29 mouse cellular contexts compared by ENCODE assay signal in genomic region chr11:107043361-107043760, GRCm38 (mm10). TPM values are rescaled to one million over a fixed set of nuclear protein-coding genes. Genes with fewer than 3 reads are reported as not detected.
A peak's percentile ranks its signal among the peaks of the same experiment; 100 is the strongest.
DNase-seq lines count a peak whose midpoint lies in the region; ATAC-seq lines count a peak whose summit lies in the region.
"Had no signal": no experiment of that assay in that cellular context is flagged by ENCODE, and none has a peak within 500 bp of the region (broad histone marks: within the 10 kb centered on the region; RNA-seq: fewer than 3 reads in every experiment).

No protein-coding gene starts in this region.

- no peak overlapping the region for H3K4me2 ChIP-seq in kidney, embryonic 14.5 days (replicated peaks; ENCODE audit: low read depth, low read length)
- H3K4me2 ChIP-seq in liver, embryonic 16.5 days (ENCODE audit: low read depth, low read length) = no peak overlapping the region
- H3K4me2 ChIP-seq: forebrain, embryonic 15.5 days; heart, embryonic 13.5 days; hindbrain, embryonic 12.5 days; limb, embryonic 12.5 days; lung, embryonic 14.5 days; stomach, embryonic 15.5 days had no signal

- peaks cover 90% of the 10 kb centered on the region for H3K36me3 ChIP-seq in kidney, embryonic 14.5 days (ENCODE audit: control insufficient read depth, insufficient read depth, low read length)
- H3K36me3 ChIP-seq in liver, embryonic 16.5 days (ENCODE audit: control insufficient read depth, insufficient read depth) = peaks cover 17% of the 10 kb centered on the region

- no peaks in the 10 kb centered on the region for H3K4me1 ChIP-seq in kidney, embryonic 14.5 days (ENCODE audit: control insufficient read depth, insufficient read depth, low read length)
- H3K4me1 ChIP-seq in liver, embryonic 16.5 days (ENCODE audit: control insufficient read depth, low read depth, low read length) = peaks cover 6% of the 10 kb centered on the region
- H3K4me1 ChIP-seq: forebrain, embryonic 15.5 days; hindbrain, embryonic 12.5 days; limb, embryonic 12.5 days; stomach, embryonic 15.5 days had no signal

- peak; percentile 47 for DNase-seq in kidney, adult 11 months
- DNase-seq in kidney, postnatal 10 days = peak; percentile 39
- peak; percentile 43 to 76 for DNase-seq in kidney, postnatal 36 days
- DNase-seq in ovary, postnatal 14 days (ENCODE audit: low spot score) = no peak
- no peak for DNase-seq in adrenal gland, postnatal 10 days
- DNase-seq: adrenal gland, adult 2 months; B cell, adult 2 months; cerebellum, adult 2 months; gastrocnemius, postnatal 10 days; heart, adult 18-20 months; layer of hippocampus, postnatal 36 days; lung, embryonic 14.5 days; lung, postnatal 36 days; midbrain, embryonic 14.5 days; retina, postnatal 1 day; thymus, adult 18-20 months; thymus, postnatal 4 days had no signal

- H3K9me3 ChIP-seq in kidney, embryonic 14.5 days (ENCODE audit: control insufficient read depth, low read length) = no peaks in the 10 kb centered on the region
- H3K9me3 ChIP-seq in liver, embryonic 16.5 days (replicated peaks; ENCODE audit: control insufficient read depth, low read length) = no peaks in the 10 kb centered on the region
- H3K9me3 ChIP-seq: forebrain, embryonic 15.5 days; G1E; heart, embryonic 13.5 days; hindbrain, embryonic 12.5 days; limb, embryonic 12.5 days; megakaryocyte, embryonic 14.5 days; stomach, embryonic 15.5 days had no signal

- no peak overlapping the region for H3K9ac ChIP-seq in kidney, embryonic 14.5 days (ENCODE audit: low read depth, low read length)
- no peak overlapping the region for H3K9ac ChIP-seq in liver, embryonic 16.5 days (ENCODE audit: low read depth, low read length)
- H3K9ac ChIP-seq: forebrain, embryonic 15.5 days; heart, embryonic 13.5 days; hindbrain, embryonic 12.5 days; limb, embryonic 12.5 days; lung, embryonic 14.5 days; stomach, embryonic 15.5 days had no signal

- H3K27me3 ChIP-seq in kidney, embryonic 14.5 days (ENCODE audit: control insufficient read depth, insufficient read depth, low read length) = no peaks in the 10 kb centered on the region
- no peaks in the 10 kb centered on the region for H3K27me3 ChIP-seq in liver, embryonic 16.5 days (ENCODE audit: control insufficient read depth, insufficient read depth, low read depth, low read length)
- H3K27me3 ChIP-seq: CH12.LX; forebrain, embryonic 15.5 days; heart, embryonic 13.5 days; hindbrain, embryonic 12.5 days; limb, embryonic 12.5 days; megakaryocyte, embryonic 14.5 days; Patski; stomach, embryonic 15.5 days had no signal

- no peak overlapping the region for H3K27ac ChIP-seq in kidney, embryonic 14.5 days (ENCODE audit: low read depth, low read length)
- H3K27ac ChIP-seq in liver, embryonic 16.5 days (ENCODE audit: low read length) = no peak overlapping the region
- H3K27ac ChIP-seq: forebrain, embryonic 15.5 days; heart, embryonic 13.5 days; hindbrain, embryonic 12.5 days; layer of hippocampus, adult 2 months; limb, embryonic 12.5 days; stomach, embryonic 15.5 days had no signal

- 92% methylated on average over 11 of the region's 11 CpGs for WGBS in kidney, embryonic 14.5 days
- WGBS in liver, embryonic 16.5 days (ENCODE audit: insufficient replicate concordance) = 77% methylated on average over 11 of the region's 11 CpGs

- no peak for ATAC-seq in kidney, embryonic 14.5 days (ENCODE audit: low FRiP score, low TSS enrichment)
- peak; percentile 44; the same call in 1 of the 2 replicates for ATAC-seq in liver, embryonic 16.5 days (ENCODE audit: low read depth)
- ATAC-seq: forebrain, embryonic 15.5 days; Patski had no signal

- H3K4me3 ChIP-seq in kidney, embryonic 14.5 days (ENCODE audit: low read length) = no peak overlapping the region
- H3K4me3 ChIP-seq in liver, embryonic 16.5 days (ENCODE audit: low read depth, low read length) = no peak overlapping the region
- H3K4me3 ChIP-seq: forebrain, embryonic 15.5 days; heart, embryonic 13.5 days; hindbrain, embryonic 12.5 days; layer of hippocampus, adult 2 months; limb, embryonic 12.5 days; megakaryocyte, embryonic 14.5 days; stomach, embryonic 15.5 days had no signal

RNA-seq across cellular contexts. Expression of gene 1810010H24Rik, which starts 17.9 kb away (rescaled TPM):
- 3.1 and 3.4 TPM in 2 replicates for polyA plus RNA-seq in kidney, embryonic 14.5 days (2014; fragmentation: Nextera tagmentation; extraction: Ambion mirVana)
- 2.2 TPM in 2 replicates for polyA plus RNA-seq in liver, embryonic 16.5 days (2015; fragmentation: Nextera tagmentation; extraction: Ambion mirVana)
- 1 to 10 TPM; 1.8 to 2.9 TPM for total RNA-seq in adrenal gland, postnatal 10 days (2021)

RNA-seq across cellular contexts. Expression of gene Kpna2, which starts 44.0 kb away (rescaled TPM):
- 403 and 460 TPM in 2 replicates for polyA plus RNA-seq in kidney, embryonic 14.5 days (2014; fragmentation: Nextera tagmentation; extraction: Ambion mirVana)
- polyA plus RNA-seq in liver, embryonic 16.5 days (2015; fragmentation: Nextera tagmentation; extraction: Ambion mirVana) = 216 and 237 TPM in 2 replicates
- total RNA-seq in adrenal gland, postnatal 10 days (2021) = 10 to 100 TPM; 45.3 to 46.7 TPM

Comparison
In these comparisons a context has a peak if more than half of its experiments do, and no peak if none do; other contexts are left out.
1. DNase-seq: peak in kidney, adult 11 months (single experiment), kidney, postnatal 10 days (single experiment) and kidney, postnatal 36 days (2 of 2); none in ovary, postnatal 14 days (single experiment) and adrenal gland, postnatal 10 days (single experiment).